Mouse (Mus musculus) embryonic fibroblast, embryonic 13.5 days (primary cell): ENCODE data around the gene Vps13c.

Experiments used
- CTCF ChIP-seq: IDR thresholded peaks from 2 replicates; pipeline ENCODE4 v1.5.1; 2011; ENCODE audit warnings: mild to moderate bottlenecking, control low read depth, low read length, moderate library complexity, borderline replicate concordance; ENCODE audit not compliant: insufficient read depth
- POLR2A ChIP-seq: IDR thresholded peaks from 2 replicates; pipeline ENCODE4 v1.6.1; 2011; ENCODE audit warnings: low read depth, mild to moderate bottlenecking, control low read depth, low read length, moderate library complexity

DNA sequence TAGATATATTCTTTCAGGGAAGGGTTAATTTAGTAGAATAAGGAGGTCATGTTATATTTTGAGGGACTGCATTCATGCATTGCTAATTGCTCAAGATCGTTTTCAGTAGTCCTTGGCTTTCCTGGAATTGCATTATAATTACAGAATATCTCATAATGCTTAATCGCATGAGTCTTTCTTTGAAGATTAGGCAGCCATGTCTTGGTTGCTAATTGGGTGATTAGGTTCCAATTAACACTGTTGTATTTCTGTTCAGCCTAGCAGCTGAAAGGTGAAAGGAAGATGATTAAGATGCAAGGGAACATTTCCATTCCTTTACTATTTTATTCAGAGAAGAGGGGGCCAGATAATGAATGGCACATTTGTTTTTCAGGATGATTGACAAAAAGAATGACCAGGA, 97.1 kb downstream of the Vps13c start:
- TF ChIP-seq CTCF = no peak
- TF ChIP-seq POLR2A = no peak
